ENCODE assay signal across 9 mouse cellular contexts in genomic region chr6:102563431-102563830, GRCm38 (mm10). TPM values are rescaled to one million over a fixed set of nuclear protein-coding genes. Genes with fewer than 3 reads are reported as not detected.
DNase-seq lines count a peak whose midpoint lies in the region; ATAC-seq and TF ChIP-seq lines count a peak whose summit lies in the region.
"Had no signal": no experiment of that assay in that cellular context is flagged by ENCODE, and none has a peak within 500 bp of the region (broad histone marks: within the 10 kb centered on the region; RNA-seq: fewer than 3 reads in every experiment).

No protein-coding gene starts in this region.

- H3K36me3 ChIP-seq in heart, embryonic 10.5 days, result no peaks in the 10 kb centered on the region
- H3K36me3 ChIP-seq in forebrain, embryonic 16.5 days (ENCODE audit: control insufficient read depth, insufficient read depth), result no peaks in the 10 kb centered on the region
- no peaks in the 10 kb centered on the region for H3K36me3 ChIP-seq in liver, embryonic 15.5 days (replicated peaks)
- H3K36me3 ChIP-seq in lung, postnatal 0 days (ENCODE audit: insufficient read depth, low read length), result no peaks in the 10 kb centered on the region

- peak overlapping the region; percentile 15 for H3K9ac ChIP-seq in forebrain, embryonic 16.5 days (replicated peaks; ENCODE audit: low read depth, low read length)
- peak overlapping the region; percentile 79 for H3K9ac ChIP-seq in liver, embryonic 15.5 days
- H3K9ac ChIP-seq in lung, postnatal 0 days (replicated peaks; ENCODE audit: low read depth), result no peak overlapping the region

- TF ChIP-seq CTCF in lung, postnatal 0 days (IDR thresholded peaks at IDR 0.05), result no peak

- no peaks in the 10 kb centered on the region for H3K4me1 ChIP-seq in heart, embryonic 10.5 days
- H3K4me1 ChIP-seq in forebrain, embryonic 16.5 days (replicated peaks; ENCODE audit: control insufficient read depth, insufficient read depth, low read length), result peaks cover 9% of the 10 kb centered on the region
- peaks cover 62% of the 10 kb centered on the region for H3K4me1 ChIP-seq in liver, embryonic 15.5 days (replicated peaks)
- no peaks in the 10 kb centered on the region for H3K4me1 ChIP-seq in lung, postnatal 0 days (ENCODE audit: insufficient read depth, low read depth, low read length)

- ATAC-seq in forebrain, embryonic 16.5 days, result no peak
- no peak for ATAC-seq in liver, embryonic 15.5 days (ENCODE audit: insufficient read depth)
- no peak for ATAC-seq in granulocyte monocyte progenitor cell, adult 5-6 weeks (replicated peaks; ENCODE audit: poor library complexity, severe bottlenecking)
- ATAC-seq in lung, postnatal 0 days, result no peak

- no peak for TF ChIP-seq EP300 in lung, postnatal 0 days (IDR thresholded peaks at IDR 0.05)

- intact Hi-C loops in heart, postnatal 25 days (cut with DNase I), result no loop called here

- no peak for DNase-seq in heart, embryonic 10.5 days (ENCODE audit: low spot score)
- no peak for DNase-seq in heart, postnatal 25 days (ENCODE audit: low spot score)
- peak; percentile 24 for DNase-seq in ES-CJ7 (ENCODE audit: low read depth, low spot score)
- DNase-seq in B cell, adult 2 months, result no peak
- no peak for DNase-seq in lung, postnatal 0 days (ENCODE audit: low spot score)
- DNase-seq: thymus, adult 18-20 months had no signal

- peak overlapping the region; percentile 69 for H3K4me3 ChIP-seq in heart, embryonic 10.5 days
- peak overlapping the region; percentile 59 for H3K4me3 ChIP-seq in forebrain, embryonic 16.5 days (replicated peaks; ENCODE audit: low read length)
- peak overlapping the region; percentile 74 for H3K4me3 ChIP-seq in liver, embryonic 15.5 days (replicated peaks)
- H3K4me3 ChIP-seq in lung, postnatal 0 days (ENCODE audit: low read depth, low read length), result no peak overlapping the region

- H3K4me2 ChIP-seq in forebrain, embryonic 16.5 days (ENCODE audit: low read length), result peak overlapping the region; percentile 79
- H3K4me2 ChIP-seq in liver, embryonic 15.5 days, result peak overlapping the region; percentile 87
- no peak overlapping the region; the same call in 1 of the 2 replicates for H3K4me2 ChIP-seq in lung, postnatal 0 days (replicated peaks; ENCODE audit: low read depth, low read length)

- no peak overlapping the region for H3K27ac ChIP-seq in heart, embryonic 10.5 days
- H3K27ac ChIP-seq in forebrain, embryonic 16.5 days (ENCODE audit: low read length), result no peak overlapping the region
- peak overlapping the region; percentile 79; the same call in 1 of the 2 replicates for H3K27ac ChIP-seq in liver, embryonic 15.5 days (replicated peaks)
- H3K27ac ChIP-seq in lung, postnatal 0 days (ENCODE audit: low read length), result no peak overlapping the region

- H3K9me3 ChIP-seq in heart, embryonic 10.5 days, result no peaks in the 10 kb centered on the region
- no peaks in the 10 kb centered on the region for H3K9me3 ChIP-seq in forebrain, embryonic 16.5 days (ENCODE audit: control insufficient read depth, low read length)
- H3K9me3 ChIP-seq in liver, embryonic 15.5 days (replicated peaks), result no peaks in the 10 kb centered on the region
- H3K9me3 ChIP-seq in lung, postnatal 0 days (ENCODE audit: low read length), result no peaks in the 10 kb centered on the region

- 17% methylated on average over 7 of the region's 7 CpGs for WGBS in heart, embryonic 10.5 days
- whole genome bisulfite sequencing in forebrain, embryonic 16.5 days, result 5% methylated on average over 7 of the region's 7 CpGs
- WGBS in liver, embryonic 15.5 days (ENCODE audit: insufficient replicate concordance), result 11% methylated on average over 7 of the region's 7 CpGs
- 8% methylated on average over 7 of the region's 7 CpGs for WGBS in lung, postnatal 0 days

- H3K27me3 ChIP-seq in heart, embryonic 10.5 days (ENCODE audit: insufficient read depth, poor library complexity, severe bottlenecking), result peaks cover 11% of the 10 kb centered on the region
- no peaks in the 10 kb centered on the region for H3K27me3 ChIP-seq in forebrain, embryonic 16.5 days (replicated peaks; ENCODE audit: control insufficient read depth, insufficient read depth, low read length)
- peaks cover 23% of the 10 kb centered on the region for H3K27me3 ChIP-seq in liver, embryonic 15.5 days
- H3K27me3 ChIP-seq in lung, postnatal 0 days (replicated peaks; ENCODE audit: insufficient read depth, low read length), result no peaks in the 10 kb centered on the region; the same call in 1 of the 2 replicates

RNA-seq across cellular contexts. Expression of gene Cntn3, which starts 9.5 kb away (rescaled TPM):
- 0.11 and 0.33 TPM in 2 replicates for polyA plus RNA-seq in heart, embryonic 10.5 days (2016; fragmentation: Nextera tagmentation; extraction: Ambion mirVana)
- under 1 TPM; 0.06 to 0.08 TPM for total RNA-seq in heart, postnatal 25 days (2021)
- polyA plus RNA-seq in forebrain, embryonic 16.5 days (2015; fragmentation: Nextera tagmentation; extraction: Ambion mirVana), result 2.1 and 2.7 TPM in 2 replicates
- 0.92 and 0.98 TPM in 2 replicates for polyA plus RNA-seq in liver, embryonic 15.5 days (2015; fragmentation: Nextera tagmentation; extraction: Ambion mirVana)
- total RNA-seq in granulocyte monocyte progenitor cell, adult 5-6 weeks (2014; fragmentation: Nextera tagmentation), result not detected in 2 replicates
- total RNA-seq in granulocyte monocyte progenitor cell, adult 5-6 weeks (2017), result not detected in 2 replicates
- 0.02 and 0.04 TPM in 2 replicates for polyA plus RNA-seq in lung, postnatal 0 days (2015; fragmentation: Nextera tagmentation; extraction: Ambion mirVana)
